Mouse (Mus musculus): ENCODE data around the gene Cd38.
"Not testable (repeated sequence)": the region's sequence is repeated elsewhere in the genome, so short reads cannot be mapped to it uniquely, and the experiment has no call there.

The Cd38 gene

GRCm38 (mm10) chr5:43860096-43860495 lies 8.3 kb upstream of the Cd38 start:
- no peak for DNase-seq (ENCODE audit: low spot score)

GRCm38 (mm10) chr5:43860670-43861431 lies 7.5 kb upstream of the Cd38 start:
- no peak for DNase-seq (ENCODE audit: low spot score)

GRCm38 (mm10) chr5:43863642-43864041 lies 4.7 kb upstream of the Cd38 start:
- DNase-seq (ENCODE audit: low spot score): no peak

GRCm38 (mm10) chr5:43865316-43865715 lies 3.0 kb upstream of the Cd38 start:
- DNase-seq (ENCODE audit: low spot score): no peak

GRCm38 (mm10) chr5:43868711-43869600 lies 603 bp downstream of the Cd38 start:
- peak; percentile 6 for DNase-seq (ENCODE audit: low spot score)

GRCm38 (mm10) chr5:43871845-43872244 lies 3.5 kb downstream of the Cd38 start:
- no peak for DNase-seq (ENCODE audit: low spot score)

GRCm38 (mm10) chr5:43872652-43873051 lies 4.3 kb downstream of the Cd38 start:
- no peak for DNase-seq (ENCODE audit: low spot score)

- DNase-seq (ENCODE audit: low spot score): no peak
Measured at GRCm38 (mm10) chr5:43882034-43882433, 13.7 kb downstream of the Cd38 start.

GRCm38 (mm10) chr5:43885060-43885820 lies 16.9 kb downstream of the Cd38 start:
- DNase-seq (ENCODE audit: low spot score): no peak

- DNase-seq (ENCODE audit: low spot score): no peak
Measured at GRCm38 (mm10) chr5:43892386-43892785, 24.0 kb downstream of the Cd38 start.

GRCm38 (mm10) chr5:43894113-43894512 lies 25.8 kb downstream of the Cd38 start:
- no peak for DNase-seq (ENCODE audit: low spot score)

GRCm38 (mm10) chr5:43895931-43896330 lies 27.6 kb downstream of the Cd38 start:
- no peak for DNase-seq (ENCODE audit: low spot score)

GRCm38 (mm10) chr5:43904685-43905084 lies 36.3 kb downstream of the Cd38 start:
- no peak for DNase-seq (ENCODE audit: low spot score)

GRCm38 (mm10) chr5:43909213-43909612 lies 40.9 kb downstream of the Cd38 start:
- no peak for DNase-seq (ENCODE audit: low spot score)

- DNase-seq (ENCODE audit: low spot score): no peak
Measured at GRCm38 (mm10) chr5:43910006-43910405, 41.7 kb downstream of the Cd38 start.

- DNase-seq (ENCODE audit: low spot score): not testable (repeated sequence)
Measured at GRCm38 (mm10) chr5:43912844-43913243, 44.5 kb downstream of the Cd38 start, which contains the start of gene Gm7879. TSS of gene Gm7879 (plus strand) at chr5:43913144.

- DNase-seq (ENCODE audit: low spot score): no peak
Measured at GRCm38 (mm10) chr5:43915261-43915886, 47.0 kb downstream of the Cd38 start.

GRCm38 (mm10) chr5:43921877-43922276 lies 53.5 kb downstream of the Cd38 start:
- no peak for DNase-seq (ENCODE audit: low spot score)

GRCm38 (mm10) chr5:43923933-43924332 lies 55.6 kb downstream of the Cd38 start:
- peak; percentile 21 for DNase-seq (ENCODE audit: low spot score)

- no peak for DNase-seq (ENCODE audit: low spot score)
Measured at GRCm38 (mm10) chr5:43927729-43928128, 59.4 kb downstream of the Cd38 start.

GRCm38 (mm10) chr5:43933269-43933668 lies 64.9 kb downstream of the Cd38 start:
- DNase-seq (ENCODE audit: low spot score): no peak
